Mouse (Mus musculus) large intestine, adult 2 months (tissue): ENCODE results near the gene Fam166a. TPM values are rescaled to one million over a fixed set of nuclear protein-coding genes. Genes with fewer than 3 reads are reported as not detected.

ENCODE experiments used
- DNase-seq: peaks from one replicate; pipeline ENCODE4 v3.0.0-alpha.2; 2012; ENCODE audit warnings: low read depth, low spot score
- WGBS: fragments of 180-500 bp; shearing (Covaris S2); methylation state at CpG from one replicate; pipeline ENCODE4 v1.1.7; 2018; 5-methylcytosine and 5-hydroxymethylcytosine counted together
- polyA plus RNA-seq: library from polyadenylated mRNA; depleted of rRNA; stranded (reverse); fragments of >200 nt; gene quantifications from 2 replicates; pipeline ENCODE4 v1.2.3, GENCODE M21; 2012; rRNA removed

The Fam166a gene
- polyA plus RNA-seq, result not detected in 2 replicates

DNA sequence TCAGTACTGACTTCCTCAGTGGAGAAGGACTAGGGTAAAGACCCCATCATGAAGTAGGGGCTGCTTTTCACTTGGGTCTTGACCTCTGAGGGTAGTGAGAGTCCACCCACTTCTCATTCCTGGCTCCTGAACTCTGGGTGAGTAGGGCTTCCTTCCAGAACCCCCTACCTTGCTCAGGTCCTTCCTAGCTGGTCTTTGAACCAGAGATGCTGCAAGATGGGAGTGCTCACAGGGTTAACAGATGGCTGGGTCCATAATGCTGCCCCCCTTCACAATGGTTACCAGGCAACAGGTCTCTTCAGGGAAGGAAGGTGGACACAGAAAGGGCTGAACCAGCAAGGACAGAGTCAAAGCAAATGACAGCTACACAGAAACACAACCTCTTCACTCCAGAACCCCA lies at the start of gene Fam166a:
Gene Fam166a, plus strand, starts transcription at position 301 of the 400 bp plus-strand sequence.
- DNase-seq, result no peak

DNA sequence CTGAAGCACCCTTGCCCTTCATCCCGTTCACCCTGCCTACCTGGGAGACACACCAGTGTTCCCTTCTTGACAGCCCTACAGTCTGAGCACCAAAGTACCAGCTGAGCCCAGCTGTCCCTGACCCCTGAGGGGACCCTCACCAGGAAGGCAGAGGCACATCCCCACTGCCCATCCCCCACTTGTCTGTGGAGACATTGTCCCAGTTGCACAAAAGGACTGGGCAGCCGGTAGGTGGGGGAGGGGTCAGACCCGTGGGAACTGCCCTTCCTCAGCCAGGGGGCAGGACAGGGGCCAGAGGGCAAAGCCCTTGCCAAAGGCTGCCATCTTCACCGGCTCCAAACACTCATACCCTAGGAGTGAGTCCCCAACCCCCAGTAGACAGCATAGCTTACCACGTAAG lies 48.8 kb upstream of the Fam166a start:
- WGBS, result 48% methylated on average over 5 of the region's 5 CpGs
- DNase-seq, result no peak

DNA sequence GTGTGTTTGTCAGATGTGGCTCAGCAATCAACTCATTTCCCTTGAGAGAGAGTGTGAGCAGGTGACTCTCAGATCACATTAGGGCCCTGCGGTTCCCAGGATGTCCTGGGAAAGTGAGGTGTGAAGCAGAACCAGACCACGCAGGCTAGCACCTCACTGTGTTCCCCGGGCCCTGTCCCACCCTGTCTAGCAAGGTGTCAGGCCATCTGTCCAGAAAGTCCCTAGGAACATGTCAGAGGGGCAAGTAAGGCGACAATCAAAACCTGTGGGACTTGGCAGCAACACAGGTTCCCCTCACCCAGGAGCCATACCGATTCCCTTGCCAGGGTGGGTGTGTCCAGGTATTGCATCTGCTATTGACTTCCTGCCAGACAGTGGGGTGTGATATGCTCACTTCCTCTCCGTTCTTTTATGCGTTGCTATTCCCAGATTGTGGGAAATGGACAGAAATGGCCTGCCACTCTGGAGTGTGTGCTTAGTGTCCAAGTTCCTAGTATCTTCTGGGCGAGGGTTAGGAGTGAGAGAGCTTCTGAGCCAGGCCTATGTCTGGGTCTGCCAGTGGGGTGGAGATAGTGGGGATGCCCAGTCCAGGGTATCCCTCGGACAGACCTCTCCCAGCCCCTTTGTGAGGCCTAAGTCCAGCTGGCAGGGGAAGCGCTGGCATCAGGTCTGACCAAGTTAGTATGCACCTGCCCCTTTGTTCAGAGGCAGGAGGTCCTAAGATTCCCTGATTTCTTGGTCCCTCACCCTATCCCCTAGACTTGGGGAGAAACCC lies 48.0 kb upstream of the Fam166a start:
- 32% methylated on average over 10 of the region's 10 CpGs for WGBS
- DNase-seq, result no peak

DNA sequence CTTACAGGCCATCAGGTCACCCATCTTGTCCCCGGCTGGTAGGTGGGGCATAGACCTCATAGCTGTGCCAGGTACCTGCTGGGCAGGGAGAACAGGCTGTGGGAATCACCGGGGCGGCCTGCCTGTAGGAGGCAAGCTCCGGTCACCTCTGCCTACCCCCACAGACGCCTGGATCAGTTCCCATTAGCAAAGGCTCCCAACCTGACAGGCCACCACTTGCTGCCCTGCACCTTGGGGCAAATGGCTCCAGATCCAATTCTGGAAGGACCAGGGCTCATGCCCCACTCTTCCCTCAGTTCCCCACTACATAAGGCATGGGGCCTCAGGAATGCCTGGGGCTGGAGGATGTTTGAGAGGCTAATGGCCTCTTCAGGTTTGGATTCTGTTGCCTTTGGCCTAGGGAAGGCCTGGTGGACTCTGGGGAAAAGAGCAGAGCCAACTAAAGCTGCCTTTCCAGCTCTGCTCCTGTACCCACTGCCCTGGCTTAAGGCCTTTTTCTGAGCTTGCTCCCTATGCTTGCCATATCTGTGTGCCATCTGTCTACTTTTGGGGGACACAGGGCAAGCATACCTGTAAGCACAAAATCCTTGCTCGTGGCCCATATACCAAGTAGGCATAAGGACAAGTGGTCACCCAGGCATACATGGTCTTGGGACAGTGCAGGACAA lies 47.3 kb upstream of the Fam166a start:
- no peak for DNase-seq
- WGBS, result 57% methylated on average over 6 of the region's 6 CpGs

DNA sequence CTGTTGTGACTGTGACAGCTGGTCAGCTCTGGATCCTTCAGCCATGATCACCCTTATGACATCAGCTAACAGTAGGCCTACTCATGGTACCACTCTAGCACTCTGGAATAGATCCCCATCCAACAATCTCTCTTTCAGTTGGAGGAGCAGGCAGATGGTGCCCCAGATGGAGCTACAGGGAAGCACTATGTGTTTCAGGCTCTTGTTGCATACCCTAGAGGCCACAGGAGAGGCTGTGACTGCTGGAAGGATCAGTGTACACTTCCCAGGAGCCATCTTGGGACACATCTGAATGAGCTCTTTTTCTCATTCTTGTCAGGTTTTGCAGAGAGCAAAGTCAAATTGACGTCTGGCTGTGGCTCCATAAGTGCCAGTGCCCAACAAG lies 46.8 kb upstream of the Fam166a start:
- 71% methylated on average over 1 of the region's 1 CpGs for WGBS
- no peak for DNase-seq

DNA sequence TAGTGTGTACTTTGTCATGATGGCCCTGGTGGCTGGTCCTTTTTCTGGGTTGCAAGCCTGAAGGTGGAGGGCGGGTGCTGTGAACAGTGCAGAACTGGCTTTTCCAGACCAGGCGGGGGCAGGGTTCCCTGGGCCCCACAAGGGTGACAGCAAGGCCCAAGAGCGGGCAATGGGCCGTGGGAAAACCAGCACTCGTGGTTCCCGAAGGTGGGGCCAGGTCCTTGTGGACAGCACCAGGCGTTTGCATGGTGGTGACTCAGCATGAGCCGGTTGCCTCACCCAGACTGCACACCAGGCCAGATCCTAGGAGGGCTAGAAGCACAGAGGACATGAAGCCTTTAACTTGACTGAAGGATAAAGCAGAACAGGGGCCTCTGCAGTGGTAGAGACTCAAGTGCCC lies 45.9 kb upstream of the Fam166a start:
- 25% methylated on average over 8 of the region's 8 CpGs for WGBS
- no peak for DNase-seq

DNA sequence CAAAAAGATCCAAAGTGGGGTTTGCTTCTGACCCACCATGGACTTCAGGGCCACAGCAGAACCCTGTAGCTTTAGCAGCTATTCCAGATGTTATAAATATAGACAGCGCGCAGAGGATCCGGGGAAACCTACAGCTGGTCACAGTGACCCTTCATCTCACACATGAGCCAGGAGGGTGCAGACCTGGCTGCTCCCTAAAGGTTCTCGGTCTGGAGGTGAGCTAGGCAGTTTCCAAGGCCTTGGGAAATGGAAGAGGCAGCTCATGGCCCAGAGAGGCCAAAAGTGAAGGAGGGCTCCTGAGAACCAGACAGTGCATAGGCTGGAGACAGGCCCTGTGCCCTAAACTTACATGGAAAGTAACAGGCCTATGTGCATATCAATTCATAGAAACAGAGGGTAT lies 44.7 kb upstream of the Fam166a start:
- no peak for DNase-seq
- WGBS, result 87% methylated on average over 4 of the region's 4 CpGs

DNA sequence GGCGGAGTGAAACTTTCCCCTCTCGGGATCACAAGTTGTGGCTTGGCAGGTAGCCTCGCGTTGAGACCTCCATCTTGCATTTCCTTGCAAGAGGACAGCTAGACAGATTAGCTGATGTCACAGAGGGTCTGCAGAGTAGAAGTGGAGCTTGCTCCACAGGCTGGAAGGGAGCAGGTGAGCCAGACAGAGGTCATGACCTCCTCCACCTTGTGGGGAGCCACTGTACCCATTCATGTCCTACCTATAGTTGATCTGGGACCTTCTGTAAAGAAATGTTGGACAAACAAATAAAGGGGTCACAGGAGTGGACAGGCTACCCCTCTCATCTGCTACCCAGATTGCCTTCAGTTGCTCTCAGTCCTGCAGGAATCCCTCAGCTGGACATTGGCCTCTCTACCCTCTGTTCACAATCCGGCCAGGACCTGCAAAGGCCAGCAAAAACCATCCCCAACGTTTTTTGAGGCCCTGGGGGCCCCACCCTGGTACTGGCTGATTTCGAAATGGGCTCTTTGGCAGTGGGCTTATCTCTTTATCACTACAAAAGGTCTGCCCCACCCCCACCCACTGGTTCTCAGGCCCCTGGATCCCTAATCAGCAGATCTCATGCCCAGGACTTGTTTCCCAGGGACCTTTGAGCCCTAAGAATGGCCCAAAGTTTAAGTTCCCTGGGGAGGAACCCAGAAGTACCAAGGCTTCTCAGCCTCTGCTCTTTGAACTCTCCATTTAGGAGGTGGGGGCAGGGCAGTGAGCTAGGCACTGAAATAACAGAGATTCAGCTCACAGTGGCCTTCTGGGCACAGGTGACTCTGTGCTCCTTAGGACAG lies 43.5 kb upstream of the Fam166a start:
- 26% methylated on average over 7 of the region's 7 CpGs for WGBS
- DNase-seq, result no peak

DNA sequence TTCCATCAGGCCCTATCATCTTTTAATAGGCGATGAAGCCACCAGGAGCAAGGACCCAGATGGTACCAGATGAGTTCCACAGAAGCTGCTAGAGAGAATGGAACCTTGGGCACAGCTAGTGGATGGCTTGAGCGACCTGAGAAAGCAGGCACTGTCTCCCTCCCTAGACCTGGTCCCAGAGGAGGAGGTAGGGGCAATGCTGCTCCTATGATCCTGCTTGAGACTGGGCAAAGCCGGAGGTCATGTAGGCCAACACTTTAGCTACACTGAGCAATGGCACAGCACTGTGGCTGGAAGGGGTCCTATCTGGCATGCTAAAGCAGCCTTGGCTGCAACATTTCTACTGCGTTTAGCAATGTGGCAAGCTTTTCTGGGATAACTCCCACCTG lies 42.9 kb upstream of the Fam166a start:
- DNase-seq, result no peak
- WGBS, result 41% methylated on average over 4 of the region's 4 CpGs

DNA sequence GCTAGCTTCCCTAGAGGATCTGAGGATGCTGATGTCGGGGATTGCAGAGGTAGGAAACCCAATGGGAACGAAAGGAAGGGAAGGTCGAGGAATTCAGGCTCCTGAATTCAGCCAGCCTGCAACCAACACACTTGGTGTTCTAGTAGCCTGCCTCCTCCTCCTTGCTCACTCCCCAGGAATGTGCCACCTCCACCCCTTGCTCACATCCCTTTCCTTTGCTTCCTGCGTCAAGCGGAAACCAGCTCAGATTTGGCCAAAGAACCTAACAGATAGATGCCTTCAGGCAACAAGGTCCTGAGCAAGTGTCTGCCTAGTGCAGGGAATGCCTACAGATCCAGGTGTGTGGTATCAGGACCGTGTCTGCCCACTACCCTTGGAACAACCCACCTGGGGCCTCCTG lies 42.0 kb upstream of the Fam166a start:
- 31% methylated on average over 6 of the region's 6 CpGs for WGBS

DNA sequence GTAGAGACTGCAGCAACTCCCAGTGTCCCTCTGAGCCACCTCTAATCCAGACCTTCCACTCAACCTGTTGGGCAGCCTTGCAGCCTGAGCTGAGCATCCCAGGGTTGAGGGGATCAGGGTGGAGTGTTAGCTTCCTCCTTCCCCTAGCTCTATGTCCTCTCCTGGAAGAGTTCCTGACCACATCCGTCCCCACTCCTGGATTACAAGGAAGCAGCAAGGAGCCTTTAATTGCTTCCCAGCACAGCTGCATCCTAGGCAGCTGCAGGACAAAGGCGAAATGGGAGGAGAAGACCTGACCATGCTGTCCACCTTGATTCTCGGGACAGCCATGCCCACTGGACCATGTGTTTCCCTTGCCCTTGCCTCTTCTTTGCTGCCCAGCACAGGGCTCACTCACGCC lies 41.5 kb upstream of the Fam166a start:
- no peak for DNase-seq
- WGBS, result 21% methylated on average over 4 of the region's 4 CpGs

More for the DNA sequence above, 42.0 kb upstream of the Fam166a start:
- DNase-seq, result no peak

DNA sequence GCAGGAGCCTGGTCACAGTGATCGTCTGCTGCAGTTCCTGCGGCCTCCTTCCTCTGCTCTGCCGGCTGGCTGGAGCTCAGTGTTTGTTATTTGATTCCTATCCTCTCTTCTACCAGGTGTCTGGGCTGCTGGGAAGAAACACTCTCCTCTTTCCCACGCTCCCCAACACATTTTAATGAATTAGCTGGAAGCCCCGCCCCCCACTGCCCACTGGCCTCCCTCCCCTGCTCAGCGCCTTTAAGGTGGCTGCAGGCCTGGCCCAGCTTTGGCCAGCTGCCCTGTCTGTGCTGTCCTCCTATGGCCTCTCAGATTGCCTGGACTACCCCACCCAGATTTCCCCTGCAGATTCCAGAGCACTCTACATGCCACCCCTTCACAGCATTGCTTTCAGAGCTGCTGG lies 40.9 kb upstream of the Fam166a start:
- 17% methylated on average over 6 of the region's 6 CpGs for WGBS
- no peak for DNase-seq

DNA sequence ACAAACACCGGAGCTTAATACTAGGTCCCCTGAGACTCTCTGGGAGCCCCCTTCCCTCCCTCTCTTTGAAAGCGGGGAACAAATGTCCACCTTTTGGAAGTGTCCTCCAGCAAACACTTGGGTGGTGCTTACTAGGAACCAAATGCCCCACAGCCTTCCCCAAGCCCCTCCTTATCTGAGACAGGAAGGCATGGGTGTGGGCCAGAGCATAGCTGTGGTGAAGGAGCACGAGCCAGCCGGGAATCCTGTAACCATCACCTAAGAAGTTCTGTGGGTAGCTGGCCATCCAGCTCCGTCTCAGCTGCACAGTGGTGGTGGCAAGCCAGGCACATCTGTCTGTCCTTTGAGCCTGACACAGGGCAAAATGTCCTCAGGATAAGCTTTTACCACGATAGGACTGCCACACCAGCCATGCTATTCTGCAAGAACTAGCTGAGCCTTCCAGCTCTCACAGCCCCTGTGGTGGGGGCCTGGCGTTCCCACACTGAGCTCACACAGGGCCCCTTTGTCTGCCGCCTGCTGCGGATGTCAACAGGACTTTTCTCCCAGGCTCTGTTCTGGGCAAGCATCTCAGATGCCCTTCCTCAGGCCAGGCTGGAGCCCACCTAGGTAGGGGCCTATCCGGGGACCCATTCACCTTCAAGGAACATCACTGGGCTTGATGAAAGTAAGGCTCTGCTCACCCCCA lies 40.1 kb upstream of the Fam166a start:
- 51% methylated on average over 10 of the region's 10 CpGs for WGBS
- DNase-seq, result no peak

DNA sequence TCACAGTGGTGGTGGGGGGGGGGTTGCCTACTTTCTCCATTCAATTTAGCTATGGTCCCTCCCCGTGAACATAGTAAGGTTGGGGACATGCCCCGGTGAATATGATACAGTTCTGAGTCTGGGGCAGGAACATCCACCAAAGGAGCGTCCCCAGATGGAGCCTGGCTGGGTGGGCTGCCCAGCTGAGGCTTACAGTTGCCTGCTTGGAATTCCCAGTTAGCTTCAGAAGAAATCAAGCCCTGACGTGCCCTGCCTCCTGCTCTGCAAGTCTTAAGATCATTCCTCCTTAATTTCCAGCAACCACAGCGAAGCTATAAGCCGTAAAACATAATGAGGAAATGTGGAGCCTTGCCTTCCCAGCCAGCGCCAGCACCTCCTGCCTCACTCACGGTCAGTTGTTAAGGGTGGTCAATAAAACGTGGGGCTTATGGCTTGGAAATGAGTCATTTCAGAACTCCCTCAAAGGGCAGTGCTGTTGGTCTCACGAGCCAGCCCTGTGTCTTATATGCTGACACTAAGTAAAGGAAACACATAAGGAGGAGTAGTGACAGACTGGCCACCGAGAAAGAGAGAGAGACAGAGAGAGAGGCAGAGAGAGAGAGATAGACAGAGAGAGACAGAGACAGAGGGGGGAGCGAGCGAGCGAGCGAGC lies 38.9 kb upstream of the Fam166a start:
- DNase-seq, result no peak
- 19% methylated on average over 15 of the region's 15 CpGs for WGBS

DNA sequence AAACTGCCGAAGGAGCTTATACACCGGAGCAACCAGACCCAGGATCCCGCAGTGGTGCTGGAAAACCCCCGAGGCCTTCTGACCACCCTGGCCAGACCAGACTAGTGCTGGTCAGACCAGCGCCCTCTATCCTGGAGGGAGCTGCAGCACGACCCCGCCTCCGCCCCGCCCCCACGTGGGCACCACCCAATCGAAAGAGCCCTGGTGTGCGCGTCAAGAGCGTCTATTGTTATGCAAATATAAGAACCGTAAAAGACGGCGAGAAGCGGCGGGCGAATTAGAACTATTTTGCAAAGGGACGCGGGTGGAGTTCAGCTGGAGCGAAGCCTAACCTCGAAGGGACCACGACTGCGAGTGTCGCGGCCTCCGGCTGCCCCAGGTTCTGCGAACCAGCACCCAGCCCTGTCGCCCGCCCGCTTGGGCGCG lies 38.1 kb upstream of the Fam166a start, which contains the start of gene Nrarp:
Gene Nrarp, plus strand, starts transcription at position 281 of the 426 bp plus-strand sequence.
- no peak for DNase-seq
- under 1% methylated on average over 35 of the region's 35 CpGs for WGBS

DNA sequence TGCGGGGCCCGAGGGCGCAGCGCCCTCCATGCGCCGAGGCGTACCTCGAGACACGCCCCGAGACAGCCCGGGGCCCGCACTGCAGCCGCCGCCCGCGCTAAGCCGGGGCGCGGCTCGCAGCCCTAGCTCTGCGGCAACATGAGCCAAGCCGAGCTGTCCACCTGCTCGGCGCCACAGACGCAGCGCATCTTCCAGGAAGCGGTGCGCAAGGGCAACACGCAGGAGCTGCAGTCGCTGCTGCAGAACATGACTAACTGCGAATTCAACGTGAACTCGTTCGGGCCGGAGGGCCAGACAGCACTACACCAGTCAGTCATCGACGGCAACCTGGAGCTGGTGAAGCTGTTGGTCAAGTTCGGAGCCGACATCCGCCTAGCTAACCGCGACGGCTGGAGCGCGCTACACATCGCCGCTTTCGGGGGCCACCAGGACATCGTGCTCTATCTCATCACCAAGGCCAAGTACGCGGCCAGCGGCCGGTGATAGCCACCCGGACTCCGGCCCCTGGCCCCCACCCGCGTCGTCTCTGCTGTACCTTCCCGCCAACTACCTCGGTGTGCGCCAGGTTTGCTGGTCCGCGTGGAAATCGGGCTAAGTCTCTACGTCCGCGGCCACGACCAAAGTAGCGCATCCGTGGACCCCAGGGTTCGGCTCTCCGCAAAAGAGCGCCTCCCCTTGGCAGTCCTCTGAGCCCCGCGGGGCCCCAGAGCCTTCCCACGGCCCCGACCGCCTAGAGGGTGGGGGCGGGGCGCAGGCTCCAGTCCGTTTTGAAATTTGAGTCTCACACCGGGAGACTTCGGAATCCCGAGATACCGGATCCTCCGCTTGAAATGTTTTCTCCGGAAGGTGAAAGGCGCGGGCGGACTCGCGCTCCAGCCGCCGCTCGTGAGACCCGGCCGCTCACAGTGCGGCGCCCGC lies 37.3 kb upstream of the Fam166a start:
- DNase-seq, result no peak
- WGBS, result under 1% methylated on average over 98 of the region's 100 CpGs

DNA sequence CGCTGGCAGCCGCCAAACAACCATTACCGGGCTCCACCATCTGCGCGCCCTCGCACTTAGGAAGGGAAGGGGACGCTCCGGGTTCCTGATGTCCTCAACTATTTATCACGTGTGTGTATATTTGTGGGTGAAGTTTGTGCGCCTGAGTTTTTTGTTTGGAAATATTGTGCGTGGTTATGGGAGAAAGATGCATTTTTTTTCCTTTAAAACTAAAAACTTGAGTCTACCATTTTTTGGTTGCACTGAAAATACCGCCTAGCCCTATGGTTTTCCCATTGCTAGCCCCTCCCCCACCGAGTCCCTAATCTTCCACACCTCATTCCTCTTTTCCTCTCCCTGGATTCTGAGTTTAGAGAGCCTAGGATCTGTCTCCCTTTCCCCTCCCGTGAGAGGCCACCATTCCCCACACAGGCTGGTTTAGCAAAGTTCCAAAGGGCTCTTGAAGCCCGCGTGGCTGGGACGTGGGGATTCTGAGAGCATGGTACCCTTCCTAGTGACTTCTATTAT lies 36.6 kb upstream of the Fam166a start:
- 3% methylated on average over 17 of the region's 17 CpGs for WGBS
- DNase-seq, result no peak

DNA sequence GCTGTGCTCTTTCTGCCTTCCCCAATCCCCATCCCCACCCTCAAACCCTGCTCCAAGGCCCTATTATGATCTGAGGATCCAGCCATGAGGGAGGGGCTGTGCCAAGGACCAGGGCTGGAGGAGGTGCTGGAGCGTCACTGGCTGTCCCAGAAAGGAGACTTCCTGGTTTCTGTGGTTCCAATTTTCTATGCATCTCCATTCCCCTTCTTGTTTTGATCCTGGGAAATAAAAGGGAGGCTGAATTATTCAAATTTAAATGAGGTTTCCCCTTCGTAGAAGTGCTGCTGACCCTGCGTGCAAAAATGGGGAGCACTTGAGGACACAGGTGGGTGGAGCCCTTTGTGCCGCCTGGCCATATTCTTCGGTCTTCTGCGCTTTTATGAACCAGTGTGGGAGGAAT lies 35.9 kb upstream of the Fam166a start:
- WGBS, result 17% methylated on average over 6 of the region's 6 CpGs
- DNase-seq, result no peak
